Mouse (Mus musculus) hindbrain, embryonic 12.5 days (tissue): ENCODE measurements around the gene Adprhl2. TPM values are rescaled to one million over a fixed set of nuclear protein-coding genes. Genes with fewer than 3 reads are reported as not detected.

Source experiments
- ATAC-seq: fragments of 200-750 bp; cut with Nextera tagmentation; 2 replicates; pipeline ENCODE4 v1.8.0; 2017; ENCODE audit warnings: moderate TSS enrichment; ENCODE audit not compliant: low FRiP score
- H3K27ac ChIP-seq: fragments of 300-500 bp; sonication (generic); 2 replicates; pipeline ENCODE4 v1.5.1; 2016; ENCODE audit warnings: mild to moderate bottlenecking
- H3K27me3 ChIP-seq: fragments of 300-500 bp; sonication (generic); 2 replicates; pipeline ENCODE4 v1.6.1; 2016; ENCODE audit warnings: mild to moderate bottlenecking
- H3K36me3 ChIP-seq: fragments of 300-500 bp; sonication (generic); 2 replicates; pipeline ENCODE4 v1.6.1; 2016; ENCODE audit warnings: mild to moderate bottlenecking
- H3K4me1 ChIP-seq: fragments of 300-500 bp; sonication (generic); 2 replicates; pipeline ENCODE4 v1.6.1; 2016
- H3K4me2 ChIP-seq: fragments of 300-500 bp; sonication (generic); replicated peaks from 2 replicates; pipeline ENCODE4 v1.6.1; 2016; ENCODE audit warnings: mild to moderate bottlenecking
- H3K4me3 ChIP-seq: fragments of 300-500 bp; sonication (generic); 2 replicates; pipeline ENCODE4 v1.5.1; 2016; ENCODE audit warnings: mild to moderate bottlenecking
- H3K9ac ChIP-seq: fragments of 300-500 bp; sonication (generic); 2 replicates; pipeline ENCODE4 v1.6.1; 2016; ENCODE audit warnings: mild to moderate bottlenecking, moderate library complexity
- H3K9me3 ChIP-seq: fragments of 300-500 bp; sonication (generic); replicated peaks from 2 replicates; pipeline ENCODE4 v1.6.1; 2016; ENCODE audit warnings: mild to moderate bottlenecking
- WGBS: fragments of 180-500 bp; shearing (Covaris S2); methylation state at CpG from one replicate; pipeline ENCODE4 v1.1.7; 2016; 5-methylcytosine and 5-hydroxymethylcytosine counted together
- polyA plus RNA-seq: library from polyadenylated mRNA; unstranded; fragments of >200 nt; fragmentation: Nextera tagmentation; extraction: Ambion mirVana; gene quantifications from 2 replicates; pipeline ENCODE4 v1.2.1, GENCODE M21; 2016

The Adprhl2 gene
- polyA plus RNA-seq, 1 experiment from 2014 or later: 74.3 TPM

DNA sequence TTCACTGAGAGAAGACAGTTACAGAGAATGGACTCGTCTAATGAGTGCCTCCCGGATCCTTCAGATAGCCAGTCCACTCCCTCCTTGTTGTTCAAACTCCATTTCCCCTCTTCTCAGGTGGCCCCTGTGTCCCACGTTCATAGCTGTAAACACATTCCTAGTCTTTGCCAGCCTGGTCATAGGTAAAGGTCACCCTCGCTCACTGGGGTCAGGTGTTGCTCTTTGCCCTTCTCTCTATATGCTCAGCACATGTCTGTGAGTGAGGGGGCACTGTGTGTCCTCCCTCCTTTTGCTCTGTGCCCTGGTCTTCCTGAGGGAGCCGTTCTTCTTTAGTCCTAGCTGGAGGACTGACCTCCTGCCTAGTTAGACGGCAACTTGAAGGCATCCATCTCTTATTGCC lies 1.7 kb downstream of the Adprhl2 start:
- H3K27me3 ChIP-seq: peaks cover 19% of the 10 kb centered on the region
- H3K36me3 ChIP-seq: peaks cover 41% of the 10 kb centered on the region
- peaks cover 10% of the 10 kb centered on the region for H3K4me1 ChIP-seq
- no peak overlapping the region for H3K9ac ChIP-seq
- 90% methylated on average over 6 of the region's 6 CpGs for WGBS
- no peaks in the 10 kb centered on the region for H3K9me3 ChIP-seq
- H3K4me3 ChIP-seq: no peak overlapping the region
- ATAC-seq: no peak
- peak overlapping the region; percentile 91; the same call in 1 of the 2 replicates for H3K4me2 ChIP-seq
- no peak overlapping the region for H3K27ac ChIP-seq

- 93% methylated on average over 13 of the region's 13 CpGs for WGBS
- no peak overlapping the region for H3K4me3 ChIP-seq
Measured at GRCm38 (mm10) chr4:126316443-126317040, 5.0 kb downstream of the Adprhl2 start.

GRCm38 (mm10) chr4:126315931-126316330 lies 5.6 kb downstream of the Adprhl2 start:
- Histone ChIP-seq H3K9ac (no peak overlapping the region), H3K27ac (no peak overlapping the region), H3K4me1 (peaks cover 15% of the 10 kb centered on the region), H3K36me3 (peaks cover 48% of the 10 kb centered on the region), H3K27me3 (no peaks in the 10 kb centered on the region), H3K4me3 (no peak overlapping the region), H3K4me2 (no peak overlapping the region), H3K9me3 (no peaks in the 10 kb centered on the region)
- WGBS: 43% methylated on average over 5 of the region's 5 CpGs
- ATAC-seq: no peak

More at GRCm38 (mm10) chr4:126316443-126317040, 5.0 kb downstream of the Adprhl2 start:
- Histone ChIP-seq H3K36me3 (peaks cover 48% of the 10 kb centered on the region), H3K9me3 (no peaks in the 10 kb centered on the region), H3K27ac (no peak overlapping the region), H3K4me1 (peaks cover 16% of the 10 kb centered on the region), H3K27me3 (no peaks in the 10 kb centered on the region), H3K4me2 (no peak overlapping the region), H3K9ac (no peak overlapping the region)
- ATAC-seq: no peak

- no peak for ATAC-seq
- WGBS: 58% methylated on average over 10 of the region's 10 CpGs
- Histone ChIP-seq H3K9me3 (no peaks in the 10 kb centered on the region), H3K4me2 (no peak overlapping the region), H3K4me3 (no peak overlapping the region), H3K36me3 (peaks cover 48% of the 10 kb centered on the region), H3K27me3 (no peaks in the 10 kb centered on the region), H3K4me1 (peaks cover 9% of the 10 kb centered on the region), H3K9ac (peak overlapping the region; percentile 4; the same call in 1 of the 2 replicates), H3K27ac (peak overlapping the region; percentile 52)
Measured at GRCm38 (mm10) chr4:126314393-126314792, 7.1 kb downstream of the Adprhl2 start.

GRCm38 (mm10) chr4:126313202-126313601 lies 8.3 kb downstream of the Adprhl2 start:
- WGBS: 39% methylated on average over 5 of the region's 5 CpGs
- Histone ChIP-seq H3K27ac (peak overlapping the region; percentile 48; the same call in 1 of the 2 replicates), H3K9me3 (no peaks in the 10 kb centered on the region)

GRCm38 (mm10) chr4:126311566-126312200 lies 9.8 kb downstream of the Adprhl2 start:
- ATAC-seq: no peak
- H3K27ac ChIP-seq: no peak overlapping the region
- H3K4me2 ChIP-seq: no peak overlapping the region
- peaks cover 11% of the 10 kb centered on the region for H3K4me1 ChIP-seq
- H3K9me3 ChIP-seq: no peaks in the 10 kb centered on the region
- no peak overlapping the region for H3K4me3 ChIP-seq
- no peak overlapping the region for H3K9ac ChIP-seq
- H3K36me3 ChIP-seq: peaks cover 24% of the 10 kb centered on the region
- 87% methylated on average over 16 of the region's 16 CpGs for WGBS
- 0 out of 2 replicates have a peak, but pooled peaks cover 7% of the 10 kb centered on the region for H3K27me3 ChIP-seq

More at GRCm38 (mm10) chr4:126313202-126313601, 8.3 kb downstream of the Adprhl2 start:
- no peak overlapping the region for H3K9ac ChIP-seq
- H3K4me1 ChIP-seq: peaks cover 11% of the 10 kb centered on the region
- H3K36me3 ChIP-seq: peaks cover 39% of the 10 kb centered on the region
- H3K4me3 ChIP-seq: no peak overlapping the region
- no peak overlapping the region for H3K4me2 ChIP-seq
- H3K27me3 ChIP-seq: 0 out of 2 replicates have a peak, but pooled peaks cover 5% of the 10 kb centered on the region
- ATAC-seq: no peak

DNA sequence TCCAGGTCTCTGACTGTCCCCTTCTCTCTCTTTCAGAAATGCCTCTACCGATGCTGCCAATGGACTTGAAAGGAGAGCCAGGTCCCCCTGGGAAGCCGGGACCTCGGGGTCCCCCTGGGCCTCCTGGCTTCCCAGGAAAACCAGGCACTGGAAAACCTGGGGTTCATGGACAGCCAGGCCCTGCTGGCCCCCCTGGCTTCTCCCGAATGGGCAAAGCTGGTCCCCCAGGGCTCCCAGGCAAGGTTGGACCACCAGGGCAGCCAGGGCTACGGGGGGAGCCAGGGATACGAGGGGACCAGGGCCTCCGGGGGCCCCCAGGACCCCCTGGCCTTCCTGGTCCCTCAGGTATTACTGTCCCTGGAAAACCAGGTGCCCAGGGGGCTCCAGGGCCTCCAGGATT lies 11.2 kb downstream of the Adprhl2 start:
- H3K9ac ChIP-seq: no peak overlapping the region
- no peak overlapping the region for H3K4me3 ChIP-seq
- peaks cover 10% of the 10 kb centered on the region; the same call in 1 of the 2 replicates for H3K36me3 ChIP-seq
- H3K4me2 ChIP-seq: no peak overlapping the region
- no peak overlapping the region for H3K27ac ChIP-seq
- H3K9me3 ChIP-seq: no peaks in the 10 kb centered on the region
- WGBS: 79% methylated on average over 7 of the region's 7 CpGs
- peaks cover 11% of the 10 kb centered on the region for H3K4me1 ChIP-seq
- H3K27me3 ChIP-seq: 0 out of 2 replicates have a peak, but pooled peaks cover 7% of the 10 kb centered on the region
- no peak for ATAC-seq

GRCm38 (mm10) chr4:126309922-126310309 lies 11.6 kb downstream of the Adprhl2 start:
- peaks cover 11% of the 10 kb centered on the region for H3K4me1 ChIP-seq
- H3K9me3 ChIP-seq: no peaks in the 10 kb centered on the region
- no peak overlapping the region for H3K27ac ChIP-seq
- H3K4me2 ChIP-seq: peak overlapping the region; percentile 49
- ATAC-seq: peak; percentile 91
- 2% methylated on average over 7 of the region's 7 CpGs for WGBS
- H3K36me3 ChIP-seq: peaks cover 8% of the 10 kb centered on the region; the same call in 1 of the 2 replicates
- H3K9ac ChIP-seq: peak overlapping the region; percentile 43; the same call in 1 of the 2 replicates
- H3K4me3 ChIP-seq: peak overlapping the region; percentile 22
- 0 out of 2 replicates have a peak, but pooled peaks cover 7% of the 10 kb centered on the region for H3K27me3 ChIP-seq

- ATAC-seq: no peak; the same call in none of the 2 replicates
- 14% methylated on average over 20 of the region's 20 CpGs for WGBS
- Histone ChIP-seq H3K4me3 (peak overlapping the region; percentile 22), H3K36me3 (peaks cover 2% of the 10 kb centered on the region; the same call in 1 of the 2 replicates), H3K9me3 (no peaks in the 10 kb centered on the region), H3K4me2 (peak overlapping the region; percentile 49), H3K27ac (no peak overlapping the region), H3K27me3 (peaks cover 8% of the 10 kb centered on the region; the same call in 1 of the 2 replicates), H3K9ac (peak overlapping the region; percentile 43), H3K4me1 (peaks cover 8% of the 10 kb centered on the region)
Measured at GRCm38 (mm10) chr4:126309211-126309921, 12.1 kb downstream of the Adprhl2 start.

DNA sequence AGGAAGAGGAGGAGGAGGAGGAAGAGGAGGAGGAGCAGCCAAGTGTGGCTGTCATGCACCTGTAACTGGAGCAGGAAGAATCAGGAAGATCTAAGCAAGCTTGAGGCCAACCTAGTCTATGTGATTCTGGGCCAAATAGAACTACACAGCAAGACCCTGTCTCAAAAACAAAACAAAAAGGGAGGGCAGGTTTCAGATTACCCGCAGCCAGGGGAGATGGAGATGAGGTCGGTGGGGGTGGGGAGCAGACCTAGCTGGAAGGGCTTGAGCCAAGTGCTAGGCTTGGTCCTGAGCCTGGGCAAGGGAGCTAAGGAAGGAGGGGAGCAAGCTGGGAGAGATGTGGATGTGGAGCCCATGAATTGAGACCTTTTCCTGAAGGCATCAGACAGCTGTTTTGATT lies 14.7 kb downstream of the Adprhl2 start:
- 11% methylated on average over 2 of the region's 2 CpGs for WGBS

GRCm38 (mm10) chr4:126306058-126306457 lies 15.4 kb downstream of the Adprhl2 start:
- Histone ChIP-seq H3K4me1 (peaks cover 18% of the 10 kb centered on the region), H3K4me2 (no peak overlapping the region), H3K36me3 (no peaks in the 10 kb centered on the region), H3K9me3 (no peaks in the 10 kb centered on the region), H3K9ac (no peak overlapping the region), H3K4me3 (no peak overlapping the region), H3K27ac (no peak overlapping the region), H3K27me3 (peaks cover 37% of the 10 kb centered on the region)
- WGBS: 89% methylated on average over 6 of the region's 6 CpGs
- ATAC-seq: no peak

More for the DNA sequence above, 14.7 kb downstream of the Adprhl2 start:
- no peaks in the 10 kb centered on the region for H3K9me3 ChIP-seq
- peaks cover 10% of the 10 kb centered on the region for H3K4me1 ChIP-seq
- H3K4me2 ChIP-seq: no peak overlapping the region
- H3K36me3 ChIP-seq: no peaks in the 10 kb centered on the region
- H3K27me3 ChIP-seq: peaks cover 29% of the 10 kb centered on the region
- H3K4me3 ChIP-seq: no peak overlapping the region
- H3K27ac ChIP-seq: no peak overlapping the region
- no peak for ATAC-seq
- H3K9ac ChIP-seq: no peak overlapping the region

- no peak overlapping the region for H3K4me3 ChIP-seq
- no peaks in the 10 kb centered on the region for H3K36me3 ChIP-seq
- H3K9me3 ChIP-seq: no peaks in the 10 kb centered on the region
- H3K27ac ChIP-seq: no peak overlapping the region
- H3K4me2 ChIP-seq: no peak overlapping the region
- 100% methylated on average over 1 of the region's 1 CpGs for WGBS
- peaks cover 23% of the 10 kb centered on the region for H3K4me1 ChIP-seq
- no peak overlapping the region for H3K9ac ChIP-seq
- H3K27me3 ChIP-seq: peaks cover 43% of the 10 kb centered on the region
- no peak for ATAC-seq
Measured at GRCm38 (mm10) chr4:126305428-126305827, 16.1 kb downstream of the Adprhl2 start.
